Mouse (Mus musculus): ENCODE data around the gene Itpkb.

GRCm38 (mm10) chr1:180428101-180428712 lies 97.9 kb downstream of the Itpkb start:
- TF ChIP-seq CTCF (IDR thresholded peaks at IDR 0.05; ENCODE audit: low read depth): peak; percentile 97
- TF ChIP-seq EP300 (IDR thresholded peaks at IDR 0.05; ENCODE audit: low read depth): no peak
